Mouse (Mus musculus) heart, embryonic 15.5 days (tissue): ENCODE data around the gene Ep400. TPM values are rescaled to one million over a fixed set of nuclear protein-coding genes. Genes with fewer than 3 reads are reported as not detected.
"Not testable (repeated sequence)": the region's sequence is repeated elsewhere in the genome, so short reads cannot be mapped to it uniquely, and the experiment has no call there.

Source experiments
- ATAC-seq: fragments of 200-750 bp; cut with Nextera tagmentation; replicated peaks from 2 replicates; pipeline ENCODE4 v1.8.0; 2017; ENCODE audit warnings: low read depth, moderate TSS enrichment; ENCODE audit not compliant: insufficient number of reproducible peaks, insufficient read depth, low FRiP score
- H3K27ac ChIP-seq: fragments of 300-500 bp; sonication (generic); 2 replicates; pipeline ENCODE4 v1.5.1; 2015; ENCODE audit warnings: mild to moderate bottlenecking, inconsistent platforms
- H3K27me3 ChIP-seq: fragments of 300-500 bp; sonication (generic); 2 replicates; pipeline ENCODE4 v1.6.1; 2015; ENCODE audit warnings: inconsistent platforms
- H3K36me3 ChIP-seq: fragments of 300-500 bp; sonication (generic); 2 replicates; pipeline ENCODE4 v1.6.1; 2015; ENCODE audit warnings: mild to moderate bottlenecking, inconsistent platforms
- H3K4me1 ChIP-seq: fragments of 300-500 bp; sonication (generic); replicated peaks from 2 replicates; pipeline ENCODE4 v1.6.1; 2015; ENCODE audit warnings: inconsistent platforms
- H3K4me2 ChIP-seq: fragments of 300-500 bp; sonication (generic); 2 replicates; pipeline ENCODE4 v1.6.1; 2015; ENCODE audit warnings: inconsistent platforms, mild to moderate bottlenecking, moderate library complexity
- H3K4me3 ChIP-seq: fragments of 300-500 bp; sonication (generic); 2 replicates; pipeline ENCODE4 v1.5.1; 2015; ENCODE audit warnings: mild to moderate bottlenecking, inconsistent platforms
- H3K9ac ChIP-seq: fragments of 300-500 bp; sonication (generic); 2 replicates; pipeline ENCODE4 v1.6.1; 2015; ENCODE audit warnings: mild to moderate bottlenecking, inconsistent platforms
- H3K9me3 ChIP-seq: fragments of 300-500 bp; sonication (generic); replicated peaks from 2 replicates; pipeline ENCODE4 v1.6.1; 2016; ENCODE audit warnings: inconsistent platforms
- WGBS: fragments of 180-500 bp; shearing (Covaris S2); methylation state at CpG from one replicate; pipeline ENCODE4 v1.1.7; 2015; ENCODE audit warnings: mixed read lengths; 5-methylcytosine and 5-hydroxymethylcytosine counted together
- polyA plus RNA-seq: library from polyadenylated mRNA; unstranded; fragments of >200 nt; fragmentation: Nextera tagmentation; extraction: Ambion mirVana; gene quantifications from 2 replicates; pipeline ENCODE4 v1.2.1, GENCODE M21; 2015

Gene Ep400
- polyA plus RNA-seq, 1 experiment from 2014 or later, result 22.9 TPM

GRCm38 (mm10) chr5:110727850-110728249, 42.7 kb downstream of the Ep400 start:
- Histone ChIP-seq H3K4me1 (no peaks in the 10 kb centered on the region), H3K4me2 (no peak overlapping the region), H3K27ac (no peak overlapping the region), H3K36me3 (peaks cover 58% of the 10 kb centered on the region), H3K27me3 (no peaks in the 10 kb centered on the region), H3K4me3 (no peak overlapping the region), H3K9me3 (no peaks in the 10 kb centered on the region), H3K9ac (no peak overlapping the region)
- no peak for ATAC-seq
- WGBS, result 88% methylated on average over 1 of the region's 1 CpGs

DNA sequence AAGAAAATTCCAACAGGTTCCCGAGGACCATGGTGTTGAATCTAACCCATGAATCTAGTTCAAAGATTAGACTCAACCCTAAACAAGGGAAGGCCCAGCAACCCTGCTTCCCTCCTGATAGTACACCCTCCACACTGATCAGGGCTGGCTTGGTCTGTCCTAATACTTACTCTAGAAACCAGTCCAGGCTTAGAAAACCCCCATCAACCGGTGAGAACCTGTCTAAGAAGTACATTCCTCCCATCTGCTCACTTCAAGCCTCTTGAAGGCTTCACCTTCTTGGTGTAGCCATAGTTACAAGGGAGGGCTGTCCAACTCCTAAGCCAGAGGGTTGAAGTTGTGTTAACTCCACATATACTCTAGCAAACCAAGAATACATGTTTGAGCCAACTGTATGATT, 47.0 kb downstream of the Ep400 start:
- Histone ChIP-seq H3K36me3 (peaks cover 54% of the 10 kb centered on the region), H3K27ac (no peak overlapping the region), H3K4me1 (no peaks in the 10 kb centered on the region), H3K9ac (no peak overlapping the region), H3K4me3 (no peak overlapping the region), H3K9me3 (no peaks in the 10 kb centered on the region), H3K27me3 (no peaks in the 10 kb centered on the region), H3K4me2 (no peak overlapping the region)
- 87% methylated on average over 2 of the region's 2 CpGs for WGBS
- ATAC-seq, result no peak

- H3K36me3 ChIP-seq, result peaks cover 63% of the 10 kb centered on the region
- H3K9me3 ChIP-seq, H3K27ac ChIP-seq, H3K4me2 ChIP-seq, ATAC-seq, H3K27me3 ChIP-seq, H3K4me3 ChIP-seq, H3K4me1 ChIP-seq, H3K9ac ChIP-seq: not testable (repeated sequence)
- 93% methylated on average over 1 of the region's 1 CpGs for WGBS
Measured at GRCm38 (mm10) chr5:110721463-110721862, 49.1 kb downstream of the Ep400 start.

GRCm38 (mm10) chr5:110711455-110711854, 59.1 kb downstream of the Ep400 start:
- ATAC-seq, result no peak
- H3K27me3 ChIP-seq, result no peaks in the 10 kb centered on the region
- no peaks in the 10 kb centered on the region for H3K9me3 ChIP-seq
- H3K4me2 ChIP-seq, result no peak overlapping the region
- H3K9ac ChIP-seq, result no peak overlapping the region
- no peak overlapping the region for H3K4me3 ChIP-seq
- H3K4me1 ChIP-seq, result no peaks in the 10 kb centered on the region
- WGBS, result 79% methylated on average over 2 of the region's 2 CpGs
- H3K36me3 ChIP-seq, result peaks cover 44% of the 10 kb centered on the region
- no peak overlapping the region for H3K27ac ChIP-seq

DNA sequence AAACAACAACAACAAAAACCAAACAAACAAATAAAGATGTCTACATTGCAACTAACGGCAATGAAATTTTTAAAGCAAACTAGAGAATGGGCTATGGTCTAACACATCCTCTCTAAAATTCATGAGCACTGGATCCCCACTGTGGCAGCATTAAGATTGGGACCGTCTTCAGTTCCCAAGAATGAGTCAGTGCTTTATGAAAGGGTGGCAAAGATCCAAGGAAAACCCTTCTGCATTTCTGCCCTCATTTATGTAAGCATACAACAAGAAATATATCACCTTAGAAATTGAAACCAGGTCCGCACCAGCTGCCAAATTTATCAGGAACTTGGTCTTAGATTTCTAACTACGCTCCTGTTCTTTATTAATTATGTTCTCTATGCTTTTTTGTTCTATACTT, 61.3 kb downstream of the Ep400 start:
- 87% methylated on average over 4 of the region's 4 CpGs for WGBS
- Histone ChIP-seq H3K9me3 (no peaks in the 10 kb centered on the region), H3K36me3 (peaks cover 61% of the 10 kb centered on the region), H3K4me3 (no peak overlapping the region), H3K9ac (no peak overlapping the region), H3K4me2 (no peak overlapping the region), H3K27ac (no peak overlapping the region), H3K27me3 (no peaks in the 10 kb centered on the region), H3K4me1 (no peaks in the 10 kb centered on the region)
- no peak for ATAC-seq

- H3K36me3 ChIP-seq, result peaks cover 90% of the 10 kb centered on the region
- 61% methylated on average over 1 of the region's 1 CpGs for WGBS
- no peaks in the 10 kb centered on the region for H3K27me3 ChIP-seq
- H3K4me3 ChIP-seq, result no peak overlapping the region
- H3K9ac ChIP-seq, result no peak overlapping the region
- ATAC-seq, result no peak
- no peak overlapping the region for H3K4me2 ChIP-seq
- no peak overlapping the region for H3K27ac ChIP-seq
- H3K4me1 ChIP-seq, result no peaks in the 10 kb centered on the region
- no peaks in the 10 kb centered on the region for H3K9me3 ChIP-seq
Measured at GRCm38 (mm10) chr5:110704004-110704403, 66.5 kb downstream of the Ep400 start.

DNA sequence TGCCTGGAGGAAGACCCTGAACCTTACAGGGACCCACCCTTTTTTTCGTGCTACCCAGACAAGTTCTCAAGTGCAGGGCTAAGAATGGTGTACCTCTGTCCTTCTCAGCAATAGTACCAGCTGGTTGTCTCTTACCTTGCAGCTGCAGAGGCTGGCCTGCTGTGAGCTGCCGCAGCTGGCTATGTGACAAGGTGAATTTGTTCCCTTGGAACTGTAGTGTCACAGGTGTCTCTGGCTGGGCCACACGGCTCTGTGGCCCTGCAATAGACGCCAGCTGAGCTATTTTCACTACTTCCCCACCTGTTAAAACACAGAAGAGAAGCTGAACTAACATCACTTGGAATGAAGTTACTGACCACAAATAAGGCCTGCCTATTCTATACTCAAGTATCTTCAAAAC, 71.9 kb downstream of the Ep400 start:
- Histone ChIP-seq H3K36me3 (peaks cover 90% of the 10 kb centered on the region), H3K27ac (no peak overlapping the region), H3K27me3 (no peaks in the 10 kb centered on the region), H3K4me3 (no peak overlapping the region), H3K9me3 (no peaks in the 10 kb centered on the region), H3K4me1 (no peaks in the 10 kb centered on the region), H3K4me2 (no peak overlapping the region), H3K9ac (no peak overlapping the region)
- 89% methylated on average over 4 of the region's 4 CpGs for WGBS
- no peak for ATAC-seq

GRCm38 (mm10) chr5:110682041-110682440, 88.5 kb downstream of the Ep400 start:
- 91% methylated on average over 8 of the region's 8 CpGs for WGBS
- Histone ChIP-seq H3K4me3 (no peak overlapping the region), H3K4me2 (no peak overlapping the region), H3K4me1 (no peaks in the 10 kb centered on the region), H3K27ac (no peak overlapping the region), H3K36me3 (peaks cover 88% of the 10 kb centered on the region), H3K9me3 (no peaks in the 10 kb centered on the region), H3K9ac (no peak overlapping the region), H3K27me3 (no peaks in the 10 kb centered on the region)
- no peak for ATAC-seq

GRCm38 (mm10) chr5:110665486-110666121, 104.9 kb downstream of the Ep400 start:
- no peak overlapping the region for H3K9ac ChIP-seq
- no peak overlapping the region for H3K4me3 ChIP-seq
- H3K36me3 ChIP-seq, result peaks cover 81% of the 10 kb centered on the region
- H3K27me3 ChIP-seq, result no peaks in the 10 kb centered on the region
- WGBS, result 59% methylated on average over 6 of the region's 6 CpGs
- no peaks in the 10 kb centered on the region for H3K9me3 ChIP-seq
- no peak overlapping the region for H3K4me2 ChIP-seq
- H3K4me1 ChIP-seq, result no peaks in the 10 kb centered on the region
- no peak overlapping the region for H3K27ac ChIP-seq
- no peak for ATAC-seq

DNA sequence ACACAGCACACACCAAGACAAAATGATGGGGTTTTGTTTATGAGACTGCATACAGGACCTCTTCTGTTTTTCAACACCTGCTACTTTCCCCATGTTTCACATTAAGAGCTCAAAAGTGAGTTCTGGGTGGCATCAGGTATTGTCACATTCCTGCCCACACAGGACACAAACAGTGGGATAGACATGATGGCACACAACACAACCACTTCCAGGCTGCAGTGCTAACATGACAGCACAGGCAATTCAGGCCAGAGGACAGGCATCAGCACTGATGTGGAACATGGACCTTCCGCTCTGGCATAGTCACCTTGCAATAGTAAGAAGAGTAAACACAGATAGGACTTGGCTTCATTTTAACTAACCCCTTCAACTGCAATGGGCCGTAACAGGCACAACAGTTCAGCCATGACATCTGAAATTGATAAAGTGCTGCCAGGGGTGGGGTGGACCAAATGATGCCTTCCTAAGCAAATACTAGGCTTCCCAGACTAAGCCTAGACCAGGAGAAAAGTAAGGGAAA, 105.7 kb downstream of the Ep400 start:
- no peaks in the 10 kb centered on the region for H3K9me3 ChIP-seq
- H3K4me1 ChIP-seq, result no peaks in the 10 kb centered on the region
- peaks cover 73% of the 10 kb centered on the region for H3K36me3 ChIP-seq
- no peak overlapping the region for H3K27ac ChIP-seq
- no peak overlapping the region for H3K9ac ChIP-seq
- no peaks in the 10 kb centered on the region for H3K27me3 ChIP-seq
- no peak overlapping the region for H3K4me2 ChIP-seq
- H3K4me3 ChIP-seq, result no peak overlapping the region
- WGBS, result 95% methylated on average over 2 of the region's 2 CpGs
- ATAC-seq, result no peak

DNA sequence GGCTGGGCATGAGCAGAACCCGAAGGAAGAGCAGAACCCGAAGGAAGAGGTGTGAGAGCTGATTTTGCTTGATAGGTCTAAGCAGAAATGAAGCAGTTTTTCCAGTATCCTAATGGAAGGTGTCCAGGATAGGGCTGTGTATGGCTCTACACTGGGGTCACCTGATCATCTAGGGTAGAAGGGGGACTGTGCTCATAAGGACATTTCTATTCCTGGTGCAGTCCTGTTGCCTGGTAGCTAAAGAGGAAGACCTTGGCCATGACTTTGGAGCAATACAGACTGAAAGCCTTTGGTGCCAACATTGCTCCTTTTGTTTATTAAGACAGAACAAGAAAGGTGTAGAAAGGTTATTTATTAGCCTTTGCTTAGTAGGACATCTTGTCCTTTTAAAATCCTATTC, 106.5 kb downstream of the Ep400 start:
- Histone ChIP-seq H3K36me3 (peaks cover 72% of the 10 kb centered on the region), H3K4me2 (no peak overlapping the region), H3K27me3 (no peaks in the 10 kb centered on the region), H3K9ac (no peak overlapping the region), H3K9me3 (no peaks in the 10 kb centered on the region), H3K4me1 (no peaks in the 10 kb centered on the region), H3K27ac (no peak overlapping the region), H3K4me3 (no peak overlapping the region)
- WGBS, result 92% methylated on average over 2 of the region's 2 CpGs
- no peak for ATAC-seq

- ATAC-seq, result no peak
- no peak overlapping the region for H3K27ac ChIP-seq
- no peaks in the 10 kb centered on the region for H3K27me3 ChIP-seq
- no peak overlapping the region for H3K4me2 ChIP-seq
- H3K4me3 ChIP-seq, result no peak overlapping the region
- no peaks in the 10 kb centered on the region for H3K9me3 ChIP-seq
- H3K4me1 ChIP-seq, result no peaks in the 10 kb centered on the region
- peaks cover 72% of the 10 kb centered on the region for H3K36me3 ChIP-seq
- no peak overlapping the region for H3K9ac ChIP-seq
Measured at GRCm38 (mm10) chr5:110659682-110660081, 110.8 kb downstream of the Ep400 start.
